17 mouse cellular contexts compared by ENCODE assay signal in genomic region chr10:11044455-11045106, GRCm38 (mm10). TPM values are rescaled to one million over a fixed set of nuclear protein-coding genes. Genes with fewer than 3 reads are reported as not detected.
DNase-seq lines count a peak whose midpoint lies in the region; ATAC-seq and TF ChIP-seq lines count a peak whose summit lies in the region.
"Had no signal": no experiment of that assay in that cellular context is flagged by ENCODE, and none has a peak within 500 bp of the region (broad histone marks: within the 10 kb centered on the region; RNA-seq: fewer than 3 reads in every experiment).

No protein-coding gene starts in this region.

- 90% methylated on average over 1 of the region's 1 CpGs for WGBS in forebrain, embryonic 12.5 days
- 95% methylated on average over 1 of the region's 1 CpGs for WGBS in forebrain, embryonic 11.5 days
- WGBS in hindbrain, embryonic 14.5 days = 74% methylated on average over 1 of the region's 1 CpGs
- 87% methylated on average over 1 of the region's 1 CpGs for WGBS in hindbrain, embryonic 16.5 days
- WGBS in forebrain, postnatal 0 days = 54% methylated on average over 1 of the region's 1 CpGs

- H3K4me3 ChIP-seq in forebrain, embryonic 12.5 days (replicated peaks) = no peak overlapping the region
- no peak overlapping the region for H3K4me3 ChIP-seq in forebrain, embryonic 11.5 days (ENCODE audit: low read depth, low read length)
- H3K4me3 ChIP-seq in hindbrain, embryonic 14.5 days (replicated peaks; ENCODE audit: low read length) = no peak overlapping the region
- H3K4me3 ChIP-seq in hindbrain, embryonic 16.5 days (ENCODE audit: low read length) = no peak overlapping the region
- no peak overlapping the region for H3K4me3 ChIP-seq in forebrain, postnatal 0 days (ENCODE audit: low read depth, low read length)
- H3K4me3 ChIP-seq: embryonic facial prominence, embryonic 12.5 days; heart, embryonic 13.5 days; hindbrain, embryonic 12.5 days; intestine, embryonic 15.5 days had no signal

- no peak overlapping the region for H3K27ac ChIP-seq in forebrain, embryonic 12.5 days
- no peak overlapping the region for H3K27ac ChIP-seq in forebrain, embryonic 11.5 days (ENCODE audit: low read depth, low read length)
- H3K27ac ChIP-seq in hindbrain, embryonic 14.5 days = no peak overlapping the region
- H3K27ac ChIP-seq in hindbrain, embryonic 16.5 days (ENCODE audit: low read depth, low read length) = no peak overlapping the region
- no peak overlapping the region for H3K27ac ChIP-seq in forebrain, postnatal 0 days (ENCODE audit: low read depth, low read length)
- H3K27ac ChIP-seq: embryonic facial prominence, embryonic 12.5 days; heart, embryonic 13.5 days; hindbrain, embryonic 12.5 days; intestine, embryonic 15.5 days had no signal

- H3K9ac ChIP-seq in forebrain, embryonic 12.5 days = no peak overlapping the region
- H3K9ac ChIP-seq in forebrain, embryonic 11.5 days (ENCODE audit: low read length) = no peak overlapping the region
- H3K9ac ChIP-seq in hindbrain, embryonic 14.5 days = no peak overlapping the region
- H3K9ac ChIP-seq in hindbrain, embryonic 16.5 days (ENCODE audit: low read depth, low read length) = no peak overlapping the region
- H3K9ac ChIP-seq in forebrain, postnatal 0 days = no peak overlapping the region
- H3K9ac ChIP-seq: embryonic facial prominence, embryonic 12.5 days; heart, embryonic 13.5 days; hindbrain, embryonic 12.5 days; intestine, embryonic 15.5 days had no signal

- no peaks in the 10 kb centered on the region for H3K4me1 ChIP-seq in forebrain, embryonic 12.5 days
- no peaks in the 10 kb centered on the region for H3K4me1 ChIP-seq in forebrain, embryonic 11.5 days (replicated peaks; ENCODE audit: control insufficient read depth, insufficient read depth, low read length)
- H3K4me1 ChIP-seq in hindbrain, embryonic 14.5 days (replicated peaks; ENCODE audit: control insufficient read depth, insufficient read depth, low read length) = no peaks in the 10 kb centered on the region
- H3K4me1 ChIP-seq in hindbrain, embryonic 16.5 days (ENCODE audit: control insufficient read depth, insufficient read depth, low read depth, low read length) = no peaks in the 10 kb centered on the region
- no peaks in the 10 kb centered on the region for H3K4me1 ChIP-seq in forebrain, postnatal 0 days (ENCODE audit: insufficient read depth)
- H3K4me1 ChIP-seq: embryonic facial prominence, embryonic 12.5 days; heart, embryonic 13.5 days; hindbrain, embryonic 12.5 days; intestine, embryonic 15.5 days had no signal

- H3K36me3 ChIP-seq in forebrain, embryonic 12.5 days (replicated peaks) = no peaks in the 10 kb centered on the region
- no peaks in the 10 kb centered on the region for H3K36me3 ChIP-seq in forebrain, embryonic 11.5 days (ENCODE audit: control insufficient read depth, insufficient read depth, low read length)
- H3K36me3 ChIP-seq in hindbrain, embryonic 14.5 days (replicated peaks; ENCODE audit: control insufficient read depth, insufficient read depth) = no peaks in the 10 kb centered on the region
- H3K36me3 ChIP-seq in hindbrain, embryonic 16.5 days (ENCODE audit: control insufficient read depth, insufficient read depth, low read length) = no peaks in the 10 kb centered on the region
- H3K36me3 ChIP-seq in forebrain, postnatal 0 days (ENCODE audit: insufficient read depth) = no peaks in the 10 kb centered on the region
- H3K36me3 ChIP-seq: embryonic facial prominence, embryonic 12.5 days; G1E; heart, embryonic 13.5 days; hindbrain, embryonic 12.5 days; intestine, embryonic 15.5 days had no signal

- no peak for DNase-seq in forebrain, embryonic 11.5 days (ENCODE audit: low spot score)
- no peak for DNase-seq in hindbrain, embryonic 14.5 days (ENCODE audit: low spot score)
- peak; percentile 66 for DNase-seq in brain, embryonic 14.5 days (ENCODE audit: low read depth)
- no peak for DNase-seq in forebrain, postnatal 0 days
- DNase-seq: adrenal gland, adult 8-10 months; adrenal gland, postnatal 36 days; B cell, adult 2 months; kidney, adult 18-20 months had no signal

- no peak for TF ChIP-seq CTCF in brain, embryonic 14.5 days (IDR thresholded peaks at IDR 0.05; ENCODE audit: borderline replicate concordance, extremely low read depth, insufficient read depth, insufficient read length)
- no peak for TF ChIP-seq CTCF in forebrain, postnatal 0 days (IDR thresholded peaks at IDR 0.05; ENCODE audit: low read depth)

- TF ChIP-seq POLR2A in brain, embryonic 14.5 days (IDR thresholded peaks at IDR 0.05; ENCODE audit: borderline replicate concordance, extremely low read depth, insufficient read depth, insufficient read length, poor library complexity, severe bottlenecking) = no peak

- no peaks in the 10 kb centered on the region for H3K27me3 ChIP-seq in forebrain, embryonic 12.5 days
- no peaks in the 10 kb centered on the region for H3K27me3 ChIP-seq in forebrain, embryonic 11.5 days (ENCODE audit: control insufficient read depth, insufficient read depth, low read length)
- no peaks in the 10 kb centered on the region for H3K27me3 ChIP-seq in hindbrain, embryonic 14.5 days (ENCODE audit: control insufficient read depth, insufficient read depth, low read length)
- H3K27me3 ChIP-seq in hindbrain, embryonic 16.5 days (replicated peaks; ENCODE audit: control insufficient read depth, insufficient read depth, low read length) = no peaks in the 10 kb centered on the region
- no peaks in the 10 kb centered on the region for H3K27me3 ChIP-seq in forebrain, postnatal 0 days (ENCODE audit: insufficient read depth, low read length)
- H3K27me3 ChIP-seq: embryonic facial prominence, embryonic 12.5 days; heart, embryonic 13.5 days; hindbrain, embryonic 12.5 days; intestine, embryonic 15.5 days had no signal

- no peak overlapping the region for H3K4me2 ChIP-seq in forebrain, embryonic 12.5 days
- no peak overlapping the region for H3K4me2 ChIP-seq in forebrain, embryonic 11.5 days (ENCODE audit: low read depth, low read length, severe bottlenecking)
- H3K4me2 ChIP-seq in hindbrain, embryonic 14.5 days (replicated peaks) = no peak overlapping the region
- H3K4me2 ChIP-seq in hindbrain, embryonic 16.5 days (ENCODE audit: low read length) = no peak overlapping the region
- H3K4me2 ChIP-seq in forebrain, postnatal 0 days (ENCODE audit: low read depth) = no peak overlapping the region
- H3K4me2 ChIP-seq: embryonic facial prominence, embryonic 12.5 days; heart, embryonic 13.5 days; hindbrain, embryonic 12.5 days; intestine, embryonic 15.5 days had no signal

- peak; percentile 57; the same call in 1 of the 2 replicates for ATAC-seq in forebrain, embryonic 12.5 days (ENCODE audit: low FRiP score)
- no peak for ATAC-seq in forebrain, embryonic 11.5 days (replicated peaks; ENCODE audit: low FRiP score)
- 0 out of 2 replicates have a peak, but pooled peaks have one; percentile 51 for ATAC-seq in hindbrain, embryonic 14.5 days (ENCODE audit: low FRiP score)
- no peak for ATAC-seq in hindbrain, embryonic 16.5 days
- ATAC-seq in forebrain, postnatal 0 days = peak; percentile 50; the same call in 1 of the 2 replicates
- ATAC-seq in erythroblast, adult 5-6 weeks (replicated peaks; ENCODE audit: low FRiP score, poor library complexity, severe bottlenecking) = no peak
- ATAC-seq: CD4-positive, CD25-positive, alpha-beta regulatory T cell, adult 4 months; intestine, embryonic 15.5 days had no signal

- no peaks in the 10 kb centered on the region for H3K9me3 ChIP-seq in forebrain, embryonic 12.5 days
- no peaks in the 10 kb centered on the region for H3K9me3 ChIP-seq in forebrain, embryonic 11.5 days (ENCODE audit: control insufficient read depth, low read length)
- H3K9me3 ChIP-seq in hindbrain, embryonic 14.5 days (ENCODE audit: control insufficient read depth, low read length) = no peaks in the 10 kb centered on the region
- H3K9me3 ChIP-seq in hindbrain, embryonic 16.5 days (ENCODE audit: control insufficient read depth, low read length) = no peaks in the 10 kb centered on the region
- H3K9me3 ChIP-seq in forebrain, postnatal 0 days (ENCODE audit: low read length) = no peaks in the 10 kb centered on the region
- H3K9me3 ChIP-seq: embryonic facial prominence, embryonic 12.5 days; G1E; heart, embryonic 13.5 days; hindbrain, embryonic 12.5 days; intestine, embryonic 15.5 days had no signal

RNA-seq across cellular contexts. Expression of gene Grm1, which starts 37.6 kb away (rescaled TPM):
- polyA plus RNA-seq in forebrain, embryonic 12.5 days (2016; fragmentation: Nextera tagmentation; extraction: Ambion mirVana) = 2.4 TPM in 2 replicates
- polyA plus RNA-seq in forebrain, embryonic 11.5 days (2014; fragmentation: Nextera tagmentation; extraction: Ambion mirVana) = 0.39 and 0.64 TPM in 2 replicates
- 5.1 and 6.1 TPM in 2 replicates for polyA plus RNA-seq in hindbrain, embryonic 14.5 days (2014; fragmentation: Nextera tagmentation; extraction: Ambion mirVana)
- polyA plus RNA-seq in hindbrain, embryonic 16.5 days (2015; fragmentation: Nextera tagmentation; extraction: Ambion mirVana) = 13.4 and 14.6 TPM in 2 replicates
- polyA plus RNA-seq in brain, embryonic 14.5 days (2012; rRNA removed) = 5.2 and 7.0 TPM in 2 replicates
- total RNA-seq in forebrain, postnatal 0 days (2014; rRNA removed) = 13.8 and 21.1 TPM in 2 replicates
- polyA plus RNA-seq in forebrain, postnatal 0 days (2015; fragmentation: Nextera tagmentation; extraction: Ambion mirVana) = 6.0 and 10.7 TPM in 2 replicates
- 1.9 TPM in 1 of 2 replicates, not detected in the other for total RNA-seq in erythroblast, adult 5-6 weeks (2015; ENCODE audit: low replicate concordance)
- under 0.01 TPM in 1 of 2 replicates, not detected in the other for total RNA-seq in erythroblast, adult 5-6 weeks (2017; ENCODE audit: low replicate concordance)
- total RNA-seq: adrenal gland, postnatal 36 days had no signal
- polyA plus RNA-seq: CD4-positive, CD25-positive, alpha-beta regulatory T cell, adult 4 months; G1E had no signal

Comparison
In these comparisons a context has a peak if more than half of its experiments do, and no peak if none do; other contexts are left out.
1. ATAC-seq: peak in forebrain, embryonic 12.5 days (single experiment), hindbrain, embryonic 14.5 days (single experiment) and forebrain, postnatal 0 days (single experiment); none in forebrain, embryonic 11.5 days (single experiment), hindbrain, embryonic 16.5 days (single experiment) and erythroblast, adult 5-6 weeks (single experiment).